Comparison of ENCODE assay signal across 20 mouse cellular contexts in the genomic region with DNA sequence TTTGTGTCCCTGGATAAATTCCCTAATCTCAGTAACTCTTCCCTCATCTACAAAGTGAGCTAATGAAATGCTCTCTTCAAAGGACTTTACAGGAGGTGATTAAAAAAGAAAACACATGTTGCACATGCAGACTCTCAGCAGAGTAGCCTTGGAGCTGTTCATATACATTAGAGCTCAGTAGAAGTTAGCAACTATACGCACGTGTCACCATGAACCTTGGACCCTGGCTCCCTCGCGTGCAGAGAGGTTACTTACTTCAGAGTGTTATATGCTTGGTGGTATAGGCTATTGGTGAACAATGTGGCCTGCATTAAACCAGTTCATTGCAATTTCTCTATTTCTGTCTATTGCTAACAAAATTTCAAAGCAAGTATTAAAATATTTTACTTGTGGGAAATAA. TPM values are rescaled to one million over a fixed set of nuclear protein-coding genes. Genes with fewer than 3 reads are reported as not detected.
"Had no signal": no experiment of that assay in that cellular context is flagged by ENCODE, and none has a peak within 500 bp of the region (broad histone marks: within the 10 kb centered on the region; RNA-seq: fewer than 3 reads in every experiment).

No protein-coding gene starts in this region.

- H3K4me3 ChIP-seq: layer of hippocampus, adult 2 months; left cerebral cortex, adult 2 months; limb, embryonic 12.5 days; limb, embryonic 15.5 days; lung, embryonic 15.5 days had no signal

- H3K9me3 ChIP-seq: limb, embryonic 12.5 days; limb, embryonic 15.5 days; lung, embryonic 15.5 days had no signal

- H3K4me2 ChIP-seq: limb, embryonic 12.5 days; limb, embryonic 15.5 days; liver, embryonic 11.5 days; lung, embryonic 15.5 days; midbrain, embryonic 11.5 days had no signal

- H3K27me3 ChIP-seq: limb, embryonic 12.5 days; limb, embryonic 15.5 days; lung, embryonic 15.5 days had no signal

- H3K9ac ChIP-seq: limb, embryonic 12.5 days; limb, embryonic 15.5 days; liver, embryonic 14.5 days; liver, postnatal 0 days; lung, embryonic 15.5 days had no signal

- ATAC-seq: liver, postnatal 0 days had no signal

- H3K27ac ChIP-seq: kidney, postnatal 0 days; layer of hippocampus, adult 2 months; left cerebral cortex, adult 2 months; limb, embryonic 12.5 days; limb, embryonic 15.5 days; liver, embryonic 14.5 days; lung, embryonic 15.5 days had no signal

- H3K36me3 ChIP-seq: limb, embryonic 12.5 days; limb, embryonic 15.5 days; lung, embryonic 15.5 days had no signal

- DNase-seq: kidney, adult 11 months; kidney, adult 8-10 months; kidney, postnatal 25 days; layer of hippocampus, adult 9-11 months; liver, postnatal 0 days; lung, postnatal 10 days; lung, postnatal 36 days; midbrain, embryonic 14.5 days; thymus, postnatal 25 days had no signal

- H3K4me1 ChIP-seq: limb, embryonic 12.5 days; limb, embryonic 15.5 days; lung, embryonic 15.5 days had no signal

RNA-seq across cellular contexts. Expression of gene Kitl, which starts 14.0 kb away (rescaled TPM):
- total RNA-seq: megakaryocyte progenitor cell, adult 5-6 weeks; megakaryocyte-erythroid progenitor cell, adult 5-6 weeks had no signal
